Mouse (Mus musculus) bone marrow macrophage, adult 2 months (primary cell): ENCODE measurements around the gene Rilp. TPM values are rescaled to one million over a fixed set of nuclear protein-coding genes. Genes with fewer than 3 reads are reported as not detected.

Experiments
- H3K27ac ChIP-seq: 2 replicates; pipeline ENCODE4 v1.5.1; 2012; ENCODE audit warnings: low read depth, low read length; ENCODE audit not compliant: insufficient read depth
- H3K4me1 ChIP-seq: 2 replicates; pipeline ENCODE4 v1.6.1; 2012; ENCODE audit warnings: low read length; ENCODE audit not compliant: control insufficient read depth, insufficient read depth
- H3K4me3 ChIP-seq: 2 replicates; pipeline ENCODE4 v1.5.1; 2012; ENCODE audit warnings: mild to moderate bottlenecking, low read length, moderate library complexity; ENCODE audit not compliant: insufficient read depth
- CTCF ChIP-seq: IDR thresholded peaks from 2 replicates; pipeline ENCODE4 v1.5.1; 2012; ENCODE audit warnings: low read depth, mild to moderate bottlenecking, low read length, moderate library complexity
- POLR2A ChIP-seq: IDR thresholded peaks from 2 replicates; pipeline ENCODE4 v1.6.1; 2012; ENCODE audit warnings: mild to moderate bottlenecking, low read depth, low read length, borderline replicate concordance
- polyA plus RNA-seq: library from polyadenylated mRNA; stranded (reverse); fragments of >200 nt; gene quantifications from 2 replicates; pipeline ENCODE4 v1.2.4, GENCODE M21; 2012; ENCODE audit not compliant: missing spikeins, insufficient read depth, insufficient read length

The Rilp gene
- polyA plus RNA-seq, 1 experiment: 12.8 TPM

GRCm38 (mm10) chr11:75531469-75532242 lies 21.8 kb downstream of the Rilp start, which contains the start of gene Slc43a2:
Gene Slc43a2, plus strand, starts transcription at chr11:75531694.
- peak within 1 kb of the TSS; percentile 95 for H3K4me3 ChIP-seq

GRCm38 (mm10) chr11:75532340-75533277 lies 22.7 kb downstream of the Rilp start:
- Histone ChIP-seq H3K4me1 (peaks cover 28% of the 10 kb centered on the region), H3K27ac (peak overlapping the region; percentile 96), H3K4me3 (peak overlapping the region; percentile 95)
- no peak for TF ChIP-seq CTCF
- no peak for TF ChIP-seq POLR2A

More at GRCm38 (mm10) chr11:75531469-75532242, 21.8 kb downstream of the Rilp start, which contains the start of gene Slc43a2:
- TF ChIP-seq CTCF: no peak
- TF ChIP-seq POLR2A: peak; percentile 91
- peak within 1 kb of the TSS; percentile 96 for H3K27ac ChIP-seq
- H3K4me1 ChIP-seq: peaks cover 18% of the 10 kb centered on the region

DNA sequence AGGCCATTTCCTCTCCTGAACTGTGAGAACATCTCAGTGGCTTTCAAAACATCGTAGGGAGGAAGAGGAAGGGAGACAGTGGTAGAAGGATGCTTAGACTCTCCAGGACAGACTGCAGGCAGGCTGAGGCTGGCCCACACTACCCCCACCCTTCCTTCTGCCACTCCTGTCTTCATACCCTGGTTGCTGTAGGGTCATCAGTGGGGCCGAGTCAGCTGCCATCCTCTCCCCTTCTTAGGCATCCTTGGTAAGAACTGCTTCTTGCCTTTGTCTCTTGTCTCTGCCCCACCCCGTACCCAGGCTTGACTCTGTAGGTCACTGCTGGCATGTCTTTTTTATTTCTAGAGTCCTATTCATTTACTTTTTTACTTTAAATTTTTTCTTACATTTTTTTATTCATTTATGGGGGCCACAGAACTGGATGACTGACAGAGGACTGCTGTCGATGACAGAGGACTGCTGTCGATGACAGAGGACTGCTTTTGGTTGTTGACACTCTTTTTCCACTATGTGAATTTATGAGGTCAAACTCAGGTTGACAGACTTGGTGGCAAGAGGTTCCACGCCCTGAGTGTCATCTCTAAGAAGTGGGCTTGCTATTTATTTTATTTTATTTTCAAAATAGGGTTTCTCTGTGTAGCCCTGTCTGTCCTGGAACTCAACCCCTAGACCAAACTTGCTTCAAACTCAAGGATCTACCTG lies 23.6 kb downstream of the Rilp start:
- H3K4me3 ChIP-seq: peak overlapping the region; percentile 64
- no peak for TF ChIP-seq POLR2A
- H3K27ac ChIP-seq: peak overlapping the region; percentile 96
- H3K4me1 ChIP-seq: peaks cover 37% of the 10 kb centered on the region

- Histone ChIP-seq H3K4me3 (peak overlapping the region; percentile 64), H3K4me1 (peaks cover 45% of the 10 kb centered on the region)
These were observed 24.6 kb downstream of the Rilp start for GRCm38 (mm10) chr11:75534286-75535033.

DNA sequence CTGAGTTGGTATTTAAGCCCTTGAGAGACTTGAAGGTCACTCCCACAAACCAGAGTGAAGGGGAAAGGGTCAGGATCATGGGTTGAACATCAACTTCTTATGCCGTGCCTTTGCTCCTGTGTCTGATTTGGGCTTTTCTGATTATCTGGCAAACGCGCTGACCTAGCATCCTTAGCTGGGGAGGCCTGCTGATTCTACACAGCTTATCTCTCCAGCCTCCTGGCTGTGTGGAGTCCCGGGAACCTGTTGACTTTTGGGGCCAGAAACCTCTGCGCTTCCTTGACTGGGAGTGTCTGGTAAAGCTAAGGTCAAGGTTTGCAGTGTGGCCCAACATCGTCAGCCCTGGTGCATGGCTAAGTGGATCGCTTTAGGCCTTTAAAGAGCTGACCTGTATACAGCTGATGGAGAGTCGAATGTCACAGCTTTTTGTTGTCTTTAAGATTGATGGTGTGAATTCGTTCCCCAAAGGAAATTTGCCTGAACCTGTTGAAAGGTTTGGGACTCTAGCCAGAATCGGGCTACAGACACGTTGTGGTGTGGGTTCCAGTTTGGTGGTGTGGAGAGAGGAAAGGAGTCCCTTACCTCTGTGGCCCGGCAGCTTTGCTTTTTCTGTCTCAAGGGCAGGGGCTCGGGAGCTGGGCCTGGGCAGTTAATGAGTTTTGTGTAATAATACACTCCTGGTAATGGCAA lies 25.4 kb downstream of the Rilp start:
- peak overlapping the region; percentile 62 for H3K27ac ChIP-seq
- peaks cover 48% of the 10 kb centered on the region for H3K4me1 ChIP-seq
- TF ChIP-seq POLR2A: no peak
- no peak for TF ChIP-seq CTCF
- H3K4me3 ChIP-seq: peak overlapping the region; percentile 64

More at GRCm38 (mm10) chr11:75534286-75535033, 24.6 kb downstream of the Rilp start:
- peak overlapping the region; percentile 96 for H3K27ac ChIP-seq
- no peak for TF ChIP-seq CTCF
- no peak for TF ChIP-seq POLR2A

DNA sequence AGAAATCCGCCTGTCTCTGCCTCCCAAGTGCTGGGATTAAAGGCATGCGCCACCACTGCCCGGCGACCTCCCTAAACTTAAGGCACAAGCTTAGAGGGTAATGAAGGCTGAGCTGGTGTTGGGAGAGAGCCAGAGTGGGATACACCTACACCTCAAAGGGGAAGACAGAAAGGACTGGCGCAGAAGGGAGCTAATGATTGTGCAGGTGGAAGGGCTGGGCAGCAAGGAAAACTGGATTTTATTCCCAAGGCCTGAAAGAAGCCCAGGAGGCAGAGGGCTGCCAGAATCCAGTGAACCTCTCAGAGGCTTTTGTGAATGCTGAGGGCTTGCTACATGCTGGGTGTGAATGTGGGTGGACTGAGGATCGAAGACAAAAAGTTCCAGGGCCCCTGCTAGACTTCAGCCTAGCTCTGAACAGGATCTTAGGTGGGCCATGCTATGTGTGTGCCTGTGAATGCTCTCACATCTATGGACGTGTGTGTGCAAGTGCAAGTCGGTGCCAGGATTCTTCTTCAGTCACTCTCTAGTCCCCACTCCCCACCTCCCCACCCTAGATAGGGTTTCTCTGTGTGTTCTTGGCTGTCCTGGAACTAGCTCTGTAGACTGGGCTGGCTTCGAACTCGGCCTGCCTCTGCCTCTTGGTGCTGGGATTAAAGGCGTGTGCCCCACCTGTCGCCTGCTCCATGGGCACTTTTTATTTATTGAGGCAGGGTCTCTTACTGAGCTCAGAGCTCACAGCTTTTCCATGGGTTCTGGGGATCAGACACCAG lies 26.5 kb downstream of the Rilp start:
- Histone ChIP-seq H3K27ac (0 out of 2 replicates have a peak overlapping the region, but pooled peaks have one; percentile 1), H3K4me1 (peaks cover 58% of the 10 kb centered on the region), H3K4me3 (peak overlapping the region; percentile 17; the same call in 1 of the 2 replicates)
- no peak for TF ChIP-seq CTCF
- no peak for TF ChIP-seq POLR2A

GRCm38 (mm10) chr11:75537025-75537414 lies 27.1 kb downstream of the Rilp start:
- H3K27ac ChIP-seq: peak overlapping the region; percentile 12; the same call in 1 of the 2 replicates
- no peak for TF ChIP-seq CTCF
- no peak for TF ChIP-seq POLR2A
- peaks cover 64% of the 10 kb centered on the region for H3K4me1 ChIP-seq
- no peak overlapping the region for H3K4me3 ChIP-seq
